Mouse (Mus musculus): ENCODE results near the gene Cmah.

DNA sequence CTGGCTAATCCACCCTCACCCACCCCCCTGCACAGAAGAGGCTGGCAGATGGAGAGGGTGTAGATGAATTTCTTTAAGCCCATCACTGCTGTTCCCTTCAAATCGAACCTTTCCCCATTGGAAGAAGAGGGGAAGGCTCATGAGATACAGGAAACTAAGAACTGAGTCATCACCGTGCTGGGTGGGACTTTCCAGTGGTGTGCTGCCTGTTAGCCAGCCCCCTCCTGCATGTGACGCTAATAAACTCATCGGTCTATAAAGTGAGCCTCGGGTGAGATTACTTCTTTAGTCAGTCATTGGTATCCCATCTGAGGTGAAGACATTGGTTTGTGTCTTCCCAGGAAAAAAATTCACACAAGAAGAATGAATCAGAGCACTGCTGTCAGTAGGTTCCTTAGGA lies 160.3 kb downstream of the Cmah start:
- no peak for TF ChIP-seq POLR2A (IDR thresholded peaks at IDR 0.05; ENCODE audit: borderline replicate concordance, extremely low read depth, low read depth, low read length)
- no peak for TF ChIP-seq CTCF (IDR thresholded peaks at IDR 0.05; ENCODE audit: insufficient read depth, low read length)

Data from lung, adult 2 months (tissue).